Mouse (Mus musculus) adrenal gland, postnatal 4 days (tissue): ENCODE data around the gene Clptm1. TPM values are rescaled to one million over a fixed set of nuclear protein-coding genes. Genes with fewer than 3 reads are reported as not detected.
"Not testable (repeated sequence)": the region's sequence is repeated elsewhere in the genome, so short reads cannot be mapped to it uniquely, and the experiment has no call there.

Experiments
- DNase-seq, 2 experiments: peaks; one replicate each; pipeline ENCODE4 v3.0.0; 2021 to 2022; ENCODE audit warnings: low spot score in 2 of 2, mixed read lengths in 2 of 2
- total RNA-seq, 2 experiments: library from RNA; stranded (reverse); gene quantifications; 2 replicates each; pipeline ENCODE4 v1.2.3; 2021

The Clptm1 gene
- total RNA-seq, 2 experiments from 2014 or later: 112 to 116 TPM

GRCm38 (mm10) chr7:19615036-19615577 is 49.7 kb downstream of the Clptm1 start:
- no peak for DNase-seq

- DNase-seq: no peak
Measured at GRCm38 (mm10) chr7:19610969-19611368, 53.9 kb downstream of the Clptm1 start.

DNA sequence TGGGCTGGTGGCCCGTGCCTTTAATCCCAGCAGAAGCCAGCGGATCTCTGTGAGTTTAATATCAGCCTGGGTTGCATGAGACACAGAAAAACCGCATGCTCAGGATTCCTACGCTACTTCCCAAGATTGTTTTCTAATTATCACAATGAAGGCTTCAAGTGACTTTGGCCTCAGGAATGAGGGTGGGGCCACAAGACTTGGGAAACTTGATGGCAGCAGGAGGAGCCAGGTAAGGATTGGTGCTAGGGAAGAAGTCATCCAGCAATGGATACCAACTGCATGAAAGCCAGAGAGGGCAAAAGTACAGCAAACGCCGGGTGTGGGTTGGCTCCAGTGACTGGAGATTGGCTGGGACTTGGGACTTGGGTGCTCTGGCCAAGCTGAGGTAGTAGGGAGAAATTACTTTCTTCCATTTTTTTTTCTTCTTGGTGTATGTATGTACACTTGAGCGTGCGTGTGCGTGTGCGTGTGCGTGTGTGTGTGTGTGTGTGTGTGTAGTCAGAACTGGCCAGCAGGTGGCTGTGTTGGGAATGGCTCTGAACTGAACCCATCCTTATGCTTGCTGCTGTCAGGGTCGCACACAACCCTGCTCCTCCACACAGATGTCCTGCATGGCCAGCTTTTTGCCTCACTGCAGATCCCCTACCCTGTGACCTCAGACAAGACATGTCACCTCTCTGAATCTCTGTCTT is 55.0 kb downstream of the Clptm1 start:
- no peak for DNase-seq

GRCm38 (mm10) chr7:19607291-19607690 is 57.5 kb downstream of the Clptm1 start:
- no peak for DNase-seq

- not testable (repeated sequence) for DNase-seq
Measured at GRCm38 (mm10) chr7:19604606-19605214, 60.1 kb downstream of the Clptm1 start.

DNA sequence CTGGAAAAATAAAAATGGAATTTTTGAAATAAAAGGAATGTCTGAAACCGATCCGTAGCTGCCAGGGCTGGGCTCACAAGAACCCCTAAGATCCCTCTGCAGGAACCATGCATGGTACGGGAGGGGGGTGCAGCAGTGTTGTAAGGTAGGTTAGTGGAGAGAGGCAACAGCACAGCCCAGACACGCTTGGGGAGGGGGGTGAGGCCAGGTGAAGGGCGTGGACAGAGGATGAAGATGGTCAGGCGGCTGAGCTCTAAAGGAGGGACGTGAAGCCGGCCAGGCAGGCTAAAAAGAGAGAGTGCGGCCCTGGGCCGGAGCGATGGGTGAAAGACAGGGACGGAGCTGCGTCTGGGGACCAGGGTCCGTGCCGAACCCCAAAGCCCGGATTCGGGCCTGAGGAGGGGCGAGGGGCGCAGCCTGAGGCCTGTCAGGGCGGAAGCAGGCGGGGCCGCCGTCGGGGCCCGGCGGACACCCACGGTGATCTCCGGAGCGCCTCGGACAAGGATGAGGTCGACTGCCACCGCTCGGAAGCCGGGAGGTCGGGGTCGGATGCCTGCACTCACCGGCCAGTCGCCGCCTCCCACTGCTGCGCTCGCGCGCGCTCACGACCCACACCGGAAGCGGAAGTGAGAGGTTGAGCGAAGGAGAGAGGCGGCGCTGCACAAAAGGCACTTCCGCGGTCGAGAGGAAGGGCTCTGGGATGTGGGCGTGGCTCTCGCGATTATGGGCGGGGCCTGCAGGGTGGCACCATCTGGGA is 60.8 kb downstream of the Clptm1 start, which contains the start of gene Clasrp:
Clasrp (minus strand) TSS at position 638 of the 757 bp plus-strand sequence.
- peak; percentile 82 to 96 for DNase-seq

DNA sequence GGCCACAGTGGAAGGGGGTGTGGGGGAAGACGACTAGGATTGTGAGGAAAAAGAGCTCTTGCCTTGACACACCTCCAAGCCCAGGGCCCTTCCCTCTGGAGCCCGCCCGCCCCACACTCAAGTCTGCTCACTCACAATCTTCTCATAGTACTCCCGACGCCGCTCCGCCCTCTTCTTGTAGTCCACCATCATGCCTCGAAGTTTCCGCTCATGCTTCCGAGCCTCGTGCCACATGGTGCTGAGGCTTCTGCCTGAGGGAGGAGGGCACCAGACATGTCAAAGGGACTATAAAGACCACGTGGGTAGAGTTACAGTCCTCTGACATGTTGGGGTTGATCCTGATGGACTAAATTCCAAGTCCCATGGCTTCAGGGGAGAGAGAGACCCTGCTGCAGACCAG is 61.8 kb downstream of the Clptm1 start:
- no peak for DNase-seq

- DNase-seq: no peak
Measured at GRCm38 (mm10) chr7:19600562-19600961, 64.3 kb downstream of the Clptm1 start.

DNA sequence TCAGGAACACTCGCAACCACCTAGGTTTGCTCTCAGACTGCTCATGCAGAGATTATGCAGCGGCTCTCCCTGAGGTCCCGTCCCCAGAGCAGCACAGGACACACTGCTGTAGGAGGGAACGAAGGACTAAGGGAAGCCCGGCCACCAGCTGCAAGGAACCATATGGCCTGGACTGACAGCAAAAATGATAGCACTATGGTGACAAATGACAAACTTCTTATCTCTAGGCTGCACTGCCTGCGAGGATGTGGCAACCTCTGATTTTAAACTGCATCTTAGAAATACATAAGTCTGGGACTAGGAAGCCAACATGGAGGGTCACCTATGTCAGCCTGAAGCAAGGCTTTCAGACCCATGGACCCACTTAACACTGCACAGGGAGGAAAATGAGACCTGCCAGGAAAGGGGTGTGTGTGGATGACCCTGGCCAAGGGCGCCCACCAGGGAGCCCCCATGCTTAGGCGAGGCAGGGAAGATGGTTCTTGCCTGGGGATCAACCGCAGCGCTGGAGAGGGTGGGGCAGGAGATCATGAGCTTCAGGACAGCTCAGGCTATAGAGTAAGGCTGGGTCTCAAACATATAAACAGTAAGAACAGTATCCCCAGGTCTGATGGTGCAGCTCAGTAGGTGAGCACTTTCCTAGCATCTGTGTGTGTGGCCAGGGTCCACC is 71.6 kb downstream of the Clptm1 start:
- no peak for DNase-seq

DNA sequence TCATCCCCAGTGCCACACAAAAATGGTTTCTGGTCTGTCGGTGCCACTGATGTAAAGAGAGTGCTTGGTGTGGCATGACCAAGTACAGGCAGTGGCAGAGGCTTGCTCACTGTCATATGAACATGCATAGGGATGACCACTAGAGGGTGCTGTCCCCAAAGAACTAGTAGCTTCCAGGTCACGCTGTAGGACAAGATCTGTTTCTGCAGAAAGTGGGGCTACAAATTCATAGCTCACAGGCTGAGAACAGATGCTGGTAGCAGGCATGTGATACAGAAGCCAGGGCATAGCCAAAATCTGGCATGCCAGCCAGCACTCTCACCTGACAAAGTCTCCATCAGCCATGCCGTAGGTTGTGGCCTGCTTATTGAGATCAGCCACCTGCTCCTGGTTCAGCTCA is 74.9 kb downstream of the Clptm1 start:
- DNase-seq: peak; percentile 39 to 57

DNA sequence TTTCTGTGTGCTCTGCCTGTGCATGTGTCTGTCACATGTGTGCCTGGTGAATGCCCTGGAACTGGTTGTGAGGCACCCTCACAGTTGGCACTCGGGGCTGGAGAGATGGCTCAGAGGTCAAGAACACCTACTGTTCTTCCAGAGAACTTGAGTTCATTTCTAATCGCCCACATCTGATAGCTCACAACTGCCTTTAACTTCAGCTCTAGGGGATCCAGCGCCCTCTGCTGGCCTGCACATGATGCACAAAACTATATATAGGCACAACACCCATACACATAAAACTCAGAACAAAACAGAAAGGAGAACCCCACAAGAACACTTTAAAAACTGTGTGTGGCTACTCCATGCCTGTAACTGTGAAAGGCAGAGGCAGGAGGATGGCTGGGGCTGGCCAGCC is 75.6 kb downstream of the Clptm1 start:
- no peak for DNase-seq

- DNase-seq: no peak
Measured at GRCm38 (mm10) chr7:19586269-19586668, 78.6 kb downstream of the Clptm1 start.

Other genes with a start within 250 kb of the Clptm1 start
- gene Mark4, start 206.2 kb downstream of the Clptm1 start, total RNA-seq: 10 to 100 TPM; 47.7 to 51.6 TPM
- 10 to 100 TPM; 26.7 to 28.7 TPM for gene Exoc3l2, start 201.7 kb downstream of the Clptm1 start, total RNA-seq
- gene Bloc1s3, start 156.7 kb downstream of the Clptm1 start, total RNA-seq: 1 to 10 TPM; 7.7 to 8.1 TPM
- gene Trappc6a, start 156.6 kb downstream of the Clptm1 start, total RNA-seq: 10 to 100 TPM; 67.0 to 76.7 TPM
- gene Nkpd1, start 147.2 kb downstream of the Clptm1 start, total RNA-seq: under 1 TPM; 0.17 to 0.28 TPM
- gene Ppp1r37, start 102.0 kb downstream of the Clptm1 start, total RNA-seq: 10 to 100 TPM; 66.7 to 67.1 TPM
- under 1 TPM; 0.25 to 0.39 TPM for gene Zfp296, start 87.7 kb downstream of the Clptm1 start, total RNA-seq
- gene Gemin7, start 87.4 kb downstream of the Clptm1 start, total RNA-seq: 10 to 100 TPM; 67.0 to 68.8 TPM
- gene Clasrp, start 60.5 kb downstream of the Clptm1 start, total RNA-seq: 10 to 100 TPM; 74.3 to 79.6 TPM
- 10 to 100 TPM; 22.3 to 23.8 TPM for gene Relb, start 35.6 kb downstream of the Clptm1 start, total RNA-seq
- gene Apoc2, start 12.9 kb upstream of the Clptm1 start, total RNA-seq: 10 to 100 TPM in 1 of 2 experiments, 1 to 10 TPM in 1; 3.0 to 81.8 TPM
- gene Gm44805, start 16.4 kb upstream of the Clptm1 start, total RNA-seq: 1 to 10 TPM; 3.2 to 9.1 TPM
- 100 to 1,000 TPM in 1 of 2 experiments, 10 to 100 TPM in 1; 82.0 to 218 TPM for gene Apoc4, start 16.4 kb upstream of the Clptm1 start, total RNA-seq
- gene Apoc1, start 27.6 kb upstream of the Clptm1 start, total RNA-seq: 100 to 1,000 TPM; 390 to 714 TPM
- 1,000 to 10,000 TPM in 1 of 2 experiments, 100 to 1,000 TPM in 1; 636 to 2,003 TPM for gene Apoe, start 34.2 kb upstream of the Clptm1 start, total RNA-seq
- gene Tomm40, start 50.4 kb upstream of the Clptm1 start, total RNA-seq: 100 to 1,000 TPM; 137 to 139 TPM
- 10 to 100 TPM; 72.0 to 80.6 TPM for gene Nectin2, start 85.5 kb upstream of the Clptm1 start, total RNA-seq
- gene Bcam, start 106.0 kb upstream of the Clptm1 start, total RNA-seq: 10 to 100 TPM; 59.8 to 84.7 TPM
- 1 to 10 TPM in 1 of 2 experiments, under 1 TPM in 1; 0.68 to 1.0 TPM for gene Cblc, start 131.8 kb upstream of the Clptm1 start, total RNA-seq
- 10 to 100 TPM in 1 of 2 experiments, 1 to 10 TPM in 1; 9.6 to 11.5 TPM for gene Bcl3, start 157.7 kb upstream of the Clptm1 start, total RNA-seq
- gene Gm19345, start 187.0 kb upstream of the Clptm1 start, total RNA-seq: not detected
- under 1 TPM in 1 of 2 experiments, not detected in 1; 0.20 TPM for gene Ceacam16, start 196.3 kb upstream of the Clptm1 start, total RNA-seq
- gene Ceacam19, start 222.9 kb upstream of the Clptm1 start, total RNA-seq: not detected